Mouse (Mus musculus): ENCODE measurements at regions not wholly inside any gene's neighbourhood (a gene's known extent, or its start where the extent isn't known, plus 50 kb on each side); places are given as distances from the start of the nearest gene placed in this dataset.

GRCm38 (mm10) chr16:24192013-24192412 is 201.3 kb upstream of the Lpp start:
- TF ChIP-seq CTCF (IDR thresholded peaks at IDR 0.05; ENCODE audit: extremely low read depth, insufficient read depth, insufficient read length, insufficient replicate concordance) (no peak), POLR2A (IDR thresholded peaks at IDR 0.05; ENCODE audit: low read depth, low read length) (no peak)

All from spleen, adult 2 months (tissue).